ENCODE assay signal across 12 mouse cellular contexts in genomic region chr16:24902111-24902510, GRCm38 (mm10).
"Had no signal": no experiment of that assay in that cellular context is flagged by ENCODE, and none has a peak within 500 bp of the region (broad histone marks: within the 10 kb centered on the region; RNA-seq: fewer than 3 reads in every experiment).

No protein-coding gene starts in this region.

- ATAC-seq: midbrain, embryonic 15.5 days had no signal

- H3K9ac ChIP-seq: limb, embryonic 13.5 days; liver, embryonic 13.5 days; midbrain, embryonic 15.5 days; neural tube, embryonic 12.5 days had no signal

- H3K4me1 ChIP-seq: midbrain, embryonic 15.5 days had no signal

- H3K4me2 ChIP-seq: limb, embryonic 13.5 days; liver, embryonic 13.5 days; midbrain, embryonic 15.5 days; neural tube, embryonic 12.5 days had no signal

- H3K9me3 ChIP-seq: limb, embryonic 13.5 days; liver, embryonic 13.5 days; midbrain, embryonic 10.5 days; midbrain, embryonic 15.5 days; neural tube, embryonic 12.5 days had no signal

- H3K27ac ChIP-seq: limb, embryonic 13.5 days; liver, embryonic 13.5 days; midbrain, embryonic 10.5 days; midbrain, embryonic 15.5 days; neural tube, embryonic 12.5 days had no signal

- H3K4me3 ChIP-seq: limb, embryonic 13.5 days; liver, embryonic 13.5 days; midbrain, embryonic 10.5 days; midbrain, embryonic 15.5 days; neural tube, embryonic 12.5 days had no signal

- DNase-seq: kidney, postnatal 14 days; left cerebral cortex, postnatal 4 days; liver, embryonic 13.5 days; lung, adult 18-20 months; lung, postnatal 14 days; spleen, adult 18-20 months; thymus, adult 2 months; thymus, postnatal 25 days had no signal

- H3K27me3 ChIP-seq: limb, embryonic 13.5 days; liver, embryonic 13.5 days; midbrain, embryonic 15.5 days; neural tube, embryonic 12.5 days had no signal

- H3K36me3 ChIP-seq: limb, embryonic 13.5 days; liver, embryonic 13.5 days; midbrain, embryonic 10.5 days; midbrain, embryonic 15.5 days; neural tube, embryonic 12.5 days had no signal
